Mouse (Mus musculus) hindbrain, postnatal 0 days (tissue): Measurements from ENCODE around the gene Gm20517. TPM values are rescaled to one million over a fixed set of nuclear protein-coding genes. Genes with fewer than 3 reads are reported as not detected.
A peak's percentile ranks its signal among the peaks of the same experiment; 100 is the strongest.

ENCODE experiments used
- ATAC-seq: fragments of 200-750 bp; cut with Nextera tagmentation; 2 replicates; pipeline ENCODE4 v1.8.0; 2017; ENCODE audit warnings: mild to moderate bottlenecking, moderate TSS enrichment, moderate library complexity
- DNase-seq: peaks from one replicate; pipeline ENCODE4 v3.0.0-alpha.2; 2015; ENCODE audit warnings: low spot score
- H3K27ac ChIP-seq: fragments of 300-500 bp; sonication (generic); 2 replicates; pipeline ENCODE4 v1.5.1; 2014; ENCODE audit warnings: mild to moderate bottlenecking
- H3K27me3 ChIP-seq: fragments of 300-500 bp; sonication (generic); 2 replicates; pipeline ENCODE4 v1.6.1; 2014; ENCODE audit warnings: low read length, mixed read lengths; ENCODE audit not compliant: insufficient read depth
- H3K36me3 ChIP-seq: fragments of 300-500 bp; sonication (generic); 2 replicates; pipeline ENCODE4 v1.6.1; 2014; ENCODE audit warnings: low read length, mixed read lengths; ENCODE audit not compliant: insufficient read depth
- H3K4me1 ChIP-seq: fragments of 300-500 bp; sonication (generic); 2 replicates; pipeline ENCODE4 v1.6.1; 2014; ENCODE audit warnings: antibody characterized with exemption, low read length, mixed read lengths; ENCODE audit not compliant: insufficient read depth
- H3K4me2 ChIP-seq: fragments of 300-500 bp; sonication (generic); 2 replicates; pipeline ENCODE4 v1.6.1; 2014; ENCODE audit warnings: low read depth, mild to moderate bottlenecking, low read length, moderate library complexity, mixed read lengths
- H3K4me3 ChIP-seq: fragments of 300-500 bp; sonication (generic); 2 replicates; pipeline ENCODE4 v1.5.1; 2014; ENCODE audit warnings: low read length
- H3K9ac ChIP-seq: fragments of 300-500 bp; sonication (generic); replicated peaks from 2 replicates; pipeline ENCODE4 v1.6.1; 2014; ENCODE audit warnings: mild to moderate bottlenecking, low read length, moderate library complexity, mixed read lengths
- H3K9me3 ChIP-seq: fragments of 300-500 bp; sonication (generic); 2 replicates; pipeline ENCODE4 v1.6.1; 2016; ENCODE audit warnings: low read length, mixed read lengths
- CTCF ChIP-seq: IDR thresholded peaks from 2 replicates; pipeline ENCODE4 v1.5.1; 2016; ENCODE audit warnings: antibody characterized with exemption, control low read depth, low read depth
- WGBS: fragments of 180-500 bp; shearing (Covaris S2); extraction: QIAGEN DNeasy Blood & Tissue Kit; methylation state at CpG from one replicate; pipeline ENCODE4 v1.1.7; 2014; 5-methylcytosine and 5-hydroxymethylcytosine counted together
- polyA plus RNA-seq: library from polyadenylated mRNA; unstranded; fragments of >200 nt; fragmentation: Nextera tagmentation; extraction: Ambion mirVana; gene quantifications from 2 replicates; pipeline ENCODE4 v1.2.1, GENCODE M21; 2015
- total RNA-seq: library from RNA; depleted of rRNA; stranded (reverse); fragments of >200 nt; gene quantifications from 2 replicates; pipeline ENCODE4 v1.2.3, GENCODE M21; 2014; rRNA removed

Gm20517 gene
- total RNA-seq = 4.6 and 4.8 TPM in 2 replicates
- 1.2 and 1.6 TPM in 2 replicates for polyA plus RNA-seq

- ATAC-seq = peak; percentile 96
- 1% methylated on average over 59 of the region's 59 CpGs for WGBS
- peak within 1 kb of the TSS; percentile 86 for H3K4me3 ChIP-seq
- H3K4me1 ChIP-seq = peaks cover 14% of the 10 kb centered on the region
- peak within 1 kb of the TSS; percentile 96 for H3K4me2 ChIP-seq
- H3K27me3 ChIP-seq = no peaks in the 10 kb centered on the region
- H3K36me3 ChIP-seq = peaks cover 14% of the 10 kb centered on the region
- peak; percentile 98 for DNase-seq
- peak; percentile 87 for TF ChIP-seq CTCF
- H3K9me3 ChIP-seq = no peaks in the 10 kb centered on the region
- peak within 1 kb of the TSS; percentile 82 for H3K9ac ChIP-seq
- H3K27ac ChIP-seq = peak within 1 kb of the TSS; percentile 85
Observed at GRCm38 (mm10) chr17:47610849-47611660, at the start of gene Gm20517, which contains the start of the genes Bysl and Med20. Gene Gm20517 (plus strand): TSS chr17:47611589. Gene Bysl (minus strand): TSS chr17:47611492. Gene Med20 (plus strand): TSS chr17:47611582.

DNA sequence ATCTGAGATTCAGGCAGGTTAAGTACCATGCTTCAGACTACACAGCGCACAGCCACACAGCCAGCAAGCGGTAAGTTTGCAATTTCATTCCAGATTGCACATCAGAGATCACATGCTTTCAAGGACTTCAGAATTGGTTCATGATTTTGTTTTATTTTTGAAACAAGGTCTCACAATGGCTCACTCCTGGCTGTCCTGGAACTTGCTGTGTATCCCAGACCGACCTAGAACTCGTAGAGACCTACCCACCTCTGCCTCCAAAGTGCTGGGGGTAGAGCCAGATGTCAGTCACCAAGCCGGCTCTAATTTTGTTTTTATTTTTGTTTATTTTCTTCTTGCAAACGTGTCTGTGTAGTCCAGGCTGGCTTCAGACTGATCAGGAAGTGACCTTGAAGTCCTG, 48.5 kb upstream of the Gm20517 start:
- H3K27ac ChIP-seq = no peak overlapping the region
- 83% methylated on average over 6 of the region's 6 CpGs for WGBS
- ATAC-seq = no peak
- H3K9ac ChIP-seq = no peak overlapping the region
- no peaks in the 10 kb centered on the region for H3K9me3 ChIP-seq
- no peak overlapping the region for H3K4me2 ChIP-seq
- H3K4me3 ChIP-seq = no peak overlapping the region
- no peaks in the 10 kb centered on the region for H3K36me3 ChIP-seq
- H3K4me1 ChIP-seq = no peaks in the 10 kb centered on the region
- TF ChIP-seq CTCF = no peak
- no peak for DNase-seq
- no peaks in the 10 kb centered on the region for H3K27me3 ChIP-seq

- ATAC-seq (no peak), DNase-seq (no peak)
- Histone ChIP-seq H3K4me1 (no peaks in the 10 kb centered on the region), H3K27me3 (no peaks in the 10 kb centered on the region), H3K9ac (no peak overlapping the region), H3K4me3 (no peak overlapping the region), H3K9me3 (no peaks in the 10 kb centered on the region), H3K27ac (no peak overlapping the region), H3K36me3 (no peaks in the 10 kb centered on the region), H3K4me2 (no peak overlapping the region)
- TF ChIP-seq CTCF = no peak
- 88% methylated on average over 5 of the region's 5 CpGs for WGBS
Observed at GRCm38 (mm10) chr17:47564612-47565011, 46.8 kb upstream of the Gm20517 start.

- ATAC-seq = no peak
Observed at GRCm38 (mm10) chr17:47566133-47566532, 45.3 kb upstream of the Gm20517 start.

GRCm38 (mm10) chr17:47567271-47567670, 44.1 kb upstream of the Gm20517 start:
- TF ChIP-seq CTCF = no peak
- Histone ChIP-seq H3K27me3 (no peaks in the 10 kb centered on the region), H3K27ac (no peak overlapping the region), H3K4me1 (no peaks in the 10 kb centered on the region), H3K9me3 (no peaks in the 10 kb centered on the region), H3K4me2 (no peak overlapping the region), H3K9ac (no peak overlapping the region), H3K4me3 (no peak overlapping the region), H3K36me3 (no peaks in the 10 kb centered on the region)
- DNase-seq = no peak
- ATAC-seq = no peak
- 82% methylated on average over 3 of the region's 3 CpGs for WGBS

More at GRCm38 (mm10) chr17:47566133-47566532, 45.3 kb upstream of the Gm20517 start:
- no peaks in the 10 kb centered on the region for H3K9me3 ChIP-seq
- H3K4me2 ChIP-seq = no peak overlapping the region
- no peak for DNase-seq
- no peak overlapping the region for H3K27ac ChIP-seq
- H3K4me3 ChIP-seq = no peak overlapping the region
- H3K9ac ChIP-seq = no peak overlapping the region
- no peaks in the 10 kb centered on the region for H3K4me1 ChIP-seq
- WGBS = 8% methylated on average over 2 of the region's 2 CpGs
- H3K27me3 ChIP-seq = no peaks in the 10 kb centered on the region
- no peaks in the 10 kb centered on the region for H3K36me3 ChIP-seq
- TF ChIP-seq CTCF = no peak

DNA sequence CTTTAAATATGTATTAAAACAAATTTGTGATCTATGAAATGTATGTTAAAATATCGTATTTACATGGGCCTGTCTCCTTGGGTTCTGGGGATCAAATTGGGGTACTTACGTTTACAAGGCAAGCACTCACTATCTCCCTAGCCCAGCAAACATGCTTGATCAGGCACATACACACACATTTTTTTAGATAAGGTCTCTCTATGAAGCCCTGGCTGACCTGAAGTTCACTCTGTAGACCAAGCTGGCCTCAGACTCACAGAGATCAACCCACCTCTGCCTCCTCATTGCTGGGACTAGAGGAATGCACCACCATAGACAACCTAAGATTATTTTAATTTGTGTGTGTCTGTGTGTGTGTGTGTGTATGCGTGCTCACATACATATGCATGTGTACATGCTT, 43.0 kb upstream of the Gm20517 start:
- ATAC-seq = no peak
- DNase-seq = no peak
- 96% methylated on average over 3 of the region's 3 CpGs for WGBS
- Histone ChIP-seq H3K4me1 (no peaks in the 10 kb centered on the region), H3K9me3 (no peaks in the 10 kb centered on the region), H3K36me3 (no peaks in the 10 kb centered on the region), H3K4me3 (no peak overlapping the region), H3K9ac (no peak overlapping the region), H3K4me2 (no peak overlapping the region), H3K27me3 (no peaks in the 10 kb centered on the region), H3K27ac (no peak overlapping the region)
- TF ChIP-seq CTCF = no peak
